Mouse (Mus musculus) cerebellum, postnatal 4 days (tissue): ENCODE measurements around the gene Sgsm1.
A peak's percentile ranks its signal among the peaks of the same experiment; 100 is the strongest.

Experiments used
- DNase-seq, 2 experiments: peaks; one replicate each; pipeline ENCODE4 v3.0.0; 2022; ENCODE audit warnings: low spot score in 2 of 2, mixed read lengths in 1 of 2

The Sgsm1 gene

GRCm38 (mm10) chr5:113323784-113324638 is 13.4 kb upstream of the Sgsm1 start:
- DNase-seq, result peak in 1 of 2 experiments; percentile 50

DNA sequence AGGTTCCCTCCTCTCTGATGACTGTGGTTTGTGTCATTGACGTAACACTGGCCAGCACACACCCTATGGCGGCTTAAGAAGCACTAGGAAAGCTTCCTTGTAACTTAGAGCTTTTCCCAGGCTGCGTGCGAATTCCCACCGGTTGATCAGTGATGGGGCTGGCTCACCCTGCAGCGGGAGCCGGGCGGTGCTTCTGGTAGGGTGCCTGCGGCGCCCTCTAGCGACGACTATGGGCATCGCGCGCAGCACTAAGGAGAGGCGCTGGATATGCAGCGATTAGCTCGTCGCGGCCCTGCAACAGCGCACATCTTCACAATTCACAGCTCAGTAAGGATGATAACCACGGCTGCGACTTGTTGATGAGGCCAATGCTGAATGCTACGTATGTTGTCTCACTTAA is 3.4 kb upstream of the Sgsm1 start:
- peak; percentile 83 to 92 for DNase-seq

DNA sequence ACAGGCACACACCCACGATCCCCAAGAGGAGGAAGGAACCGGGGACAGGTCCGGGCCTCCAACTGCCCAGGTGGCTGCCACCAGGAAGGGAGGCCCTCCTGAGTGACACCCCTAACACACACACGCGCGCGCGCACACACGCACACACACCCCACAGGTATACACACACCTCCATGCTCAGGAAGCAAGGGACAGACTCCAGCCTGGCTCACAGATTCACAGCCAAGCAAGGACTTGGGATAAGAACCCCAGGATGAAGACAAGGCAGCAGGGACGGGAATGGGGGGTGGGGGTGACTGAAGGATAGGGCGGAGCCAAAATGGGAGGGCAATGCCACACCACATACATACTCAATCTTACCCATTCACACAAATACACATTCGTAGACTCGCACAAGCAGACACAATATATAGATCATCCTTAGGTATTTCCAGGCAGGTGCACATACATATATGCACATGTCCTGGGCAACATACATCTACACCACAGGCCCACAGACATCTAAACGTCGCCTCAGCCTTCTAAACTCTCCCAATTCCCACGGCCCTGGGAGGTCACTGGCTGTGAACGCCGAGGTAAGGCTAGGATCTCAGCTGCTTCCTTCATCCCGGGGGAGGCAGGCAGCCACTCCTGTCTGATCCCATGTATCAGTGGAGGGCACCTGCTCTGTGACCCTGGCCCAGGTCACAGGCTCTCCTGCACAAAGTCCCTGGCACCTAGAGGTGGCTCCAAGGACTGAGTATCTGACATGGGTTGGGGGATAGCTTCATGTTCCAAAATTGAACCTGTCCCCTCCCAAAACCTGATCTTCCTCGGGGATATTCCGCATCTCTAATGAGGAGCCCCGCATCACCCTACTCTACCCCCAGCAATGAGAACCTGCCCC is 852 bp downstream of the Sgsm1 start:
- no peak for DNase-seq

DNA sequence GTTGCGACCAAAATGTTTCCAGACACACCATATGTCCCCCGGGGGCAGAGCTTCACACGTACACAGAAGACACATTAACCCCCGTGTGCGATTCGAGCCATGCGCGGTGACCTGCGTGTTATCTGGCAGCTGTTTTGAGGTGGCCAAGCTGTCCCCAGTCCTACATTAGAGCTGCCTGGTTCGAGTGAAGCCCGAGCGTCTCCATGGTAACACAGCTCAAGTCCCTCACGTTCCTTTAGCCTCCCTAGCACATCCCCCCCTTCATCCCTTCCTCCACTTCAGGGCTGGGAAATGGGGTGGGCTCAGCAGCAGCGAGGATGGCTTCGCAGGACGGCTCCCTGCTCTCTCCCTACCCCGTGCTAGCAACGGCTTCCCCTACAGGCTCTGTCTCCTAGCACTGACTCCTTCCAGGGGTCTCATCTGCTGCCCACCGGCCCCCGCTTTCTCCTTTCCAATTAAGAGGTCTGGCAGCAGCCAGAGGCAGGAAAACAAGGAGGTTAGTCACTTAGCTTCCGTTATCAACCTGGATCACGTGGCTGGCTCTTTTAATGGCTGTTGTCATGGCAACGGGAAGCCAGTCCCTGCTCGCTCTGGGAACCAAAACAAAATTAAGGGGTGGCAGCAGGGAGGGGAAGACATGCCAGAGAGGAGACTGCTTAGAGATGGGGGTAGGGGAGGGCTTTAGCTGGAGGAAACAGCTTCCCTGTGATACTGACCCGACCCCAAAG is 3.7 kb downstream of the Sgsm1 start:
- peak in 1 of 2 experiments; percentile 47 for DNase-seq

DNA sequence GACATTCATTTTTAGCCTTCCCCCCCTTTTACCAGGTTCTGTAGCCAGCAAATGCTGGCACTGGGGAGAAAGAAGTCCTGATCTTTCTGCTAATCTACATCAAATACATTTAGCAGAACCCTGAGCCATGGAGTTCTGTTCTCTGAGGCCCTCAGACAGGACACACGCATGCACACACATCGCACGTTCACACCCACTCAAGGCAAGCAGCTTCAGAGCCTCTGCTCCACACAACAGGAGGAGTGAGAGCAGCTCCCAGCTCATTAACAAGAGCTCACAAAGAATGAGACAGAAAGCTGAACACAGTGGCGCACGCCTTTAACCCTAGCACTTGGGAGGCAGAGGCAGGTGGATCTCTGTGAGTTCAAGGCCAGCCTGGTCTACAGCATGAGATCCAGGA is 6.1 kb downstream of the Sgsm1 start:
- no peak for DNase-seq

- DNase-seq, result no peak
Observed at GRCm38 (mm10) chr5:113301841-113302240, 8.7 kb downstream of the Sgsm1 start.

DNA sequence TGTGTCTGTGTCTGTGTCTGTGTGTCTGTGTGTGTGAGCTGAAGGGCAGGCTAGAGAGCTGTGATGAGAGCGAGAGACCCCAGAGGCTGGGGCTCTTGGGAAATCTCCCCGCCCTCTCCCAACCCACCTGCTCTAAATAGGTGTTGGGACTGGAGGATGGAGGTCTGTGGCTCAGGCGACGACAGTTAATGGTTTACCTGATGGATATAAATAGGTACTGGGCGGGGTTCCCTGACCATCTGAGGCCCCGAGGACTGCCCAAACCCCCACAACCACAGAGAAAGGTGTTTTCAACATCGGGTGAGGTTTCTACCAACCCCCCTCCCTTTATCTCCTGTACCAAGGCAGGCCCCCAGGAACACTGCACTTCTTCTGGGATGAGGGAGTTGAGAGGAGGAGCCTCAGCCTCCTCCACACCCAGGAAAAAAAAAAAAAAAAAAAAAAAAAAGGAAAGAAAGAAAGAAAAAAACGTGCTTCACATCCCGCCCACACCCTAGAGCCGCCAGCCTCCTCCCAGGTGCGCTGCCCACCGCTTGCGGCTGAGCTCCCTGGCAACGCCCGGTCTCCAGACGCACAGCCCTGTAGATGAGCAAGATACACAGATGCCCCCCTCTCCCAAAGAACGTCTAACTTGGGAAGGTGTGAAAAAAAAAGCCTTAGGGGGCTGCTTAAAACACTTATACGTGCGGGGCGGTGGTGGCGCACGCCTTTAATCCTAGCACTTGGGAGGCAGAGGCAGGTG is 10.3 kb downstream of the Sgsm1 start:
- no peak for DNase-seq

DNA sequence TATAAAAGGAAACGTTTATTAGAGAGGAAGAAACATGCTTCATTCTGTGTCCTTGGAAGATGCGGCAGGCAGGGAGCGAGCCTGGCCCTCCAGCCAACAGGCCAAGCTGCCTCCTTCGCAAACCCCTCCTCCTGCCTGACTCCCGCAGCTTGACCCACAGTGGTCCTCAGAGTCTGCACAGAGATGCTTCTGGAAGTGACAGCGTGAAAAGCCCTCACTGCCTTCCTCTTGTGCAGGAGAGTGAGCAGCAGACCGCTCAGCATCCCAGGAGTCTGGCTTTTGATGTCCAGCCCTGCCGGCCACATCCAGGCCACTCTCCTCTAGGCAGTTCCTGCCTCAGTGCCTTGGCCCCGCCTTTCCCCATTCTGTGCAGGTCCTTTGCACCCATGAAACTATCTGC is 11.2 kb downstream of the Sgsm1 start:
- no peak for DNase-seq

GRCm38 (mm10) chr5:113298826-113299225 is 11.8 kb downstream of the Sgsm1 start:
- no peak for DNase-seq

DNA sequence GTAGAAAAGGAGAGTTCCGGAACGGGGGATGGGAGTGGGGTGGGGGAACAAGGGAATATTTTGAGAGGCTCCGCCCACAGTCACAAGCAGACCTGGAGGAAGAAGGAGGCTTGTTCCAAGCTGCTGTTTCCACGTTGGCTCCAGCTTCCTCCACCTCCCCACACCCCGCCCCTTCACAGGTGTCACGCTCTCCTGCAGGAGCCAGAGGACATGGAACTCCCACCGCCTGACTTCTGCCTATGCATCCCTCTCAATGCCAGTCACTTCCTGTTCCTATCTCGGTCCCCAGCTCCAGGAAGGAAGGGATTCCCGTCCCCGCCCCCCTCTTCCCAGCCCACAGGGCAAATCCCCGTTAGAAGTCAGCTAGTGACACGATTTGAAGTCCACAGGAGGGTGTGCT is 12.5 kb downstream of the Sgsm1 start:
- DNase-seq, result no peak

DNA sequence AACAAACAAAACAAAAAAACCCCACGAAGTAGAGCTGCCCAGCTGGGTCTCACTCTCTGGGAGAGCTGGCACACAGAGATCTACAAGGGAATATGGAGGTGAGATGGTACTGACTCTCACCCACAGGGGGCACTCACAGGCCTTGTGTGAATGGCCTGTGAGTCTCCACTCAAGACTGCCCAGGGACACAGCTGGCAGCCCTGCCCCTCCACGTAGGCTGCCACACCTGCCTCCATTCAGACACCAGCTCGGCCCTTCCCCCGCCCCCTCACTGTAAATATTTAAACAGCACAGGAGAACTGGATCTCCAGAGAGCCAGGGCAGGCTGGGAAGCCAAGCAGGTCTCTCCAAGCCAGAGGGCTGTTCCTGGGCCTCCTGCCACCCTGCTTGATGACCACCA is 14.8 kb downstream of the Sgsm1 start:
- no peak for DNase-seq

DNA sequence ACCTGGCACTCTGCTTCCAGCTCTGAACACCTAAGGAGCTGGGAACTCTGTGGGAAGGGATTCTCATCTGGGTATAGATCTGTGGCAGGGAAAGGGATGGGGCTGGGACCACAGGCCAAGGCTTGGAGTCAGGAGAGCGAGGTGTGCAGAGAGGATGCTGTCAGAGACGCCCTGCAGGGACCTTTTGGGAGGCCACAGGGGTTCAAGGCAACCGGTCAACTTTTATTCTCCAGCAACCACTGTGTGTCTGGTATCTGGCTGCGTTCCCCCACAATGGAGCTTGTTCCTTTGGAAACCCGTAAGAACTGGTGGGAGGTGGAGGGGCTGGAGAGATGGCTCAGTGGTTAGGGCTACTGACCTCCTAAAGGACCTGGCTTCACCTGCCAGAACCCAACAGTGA is 16.0 kb downstream of the Sgsm1 start:
- no peak for DNase-seq

- peak in 1 of 2 experiments; percentile 44 for DNase-seq
Observed at GRCm38 (mm10) chr5:113293446-113293845, 17.1 kb downstream of the Sgsm1 start.

- no peak for DNase-seq
Observed at GRCm38 (mm10) chr5:113292832-113293231, 17.8 kb downstream of the Sgsm1 start.

DNA sequence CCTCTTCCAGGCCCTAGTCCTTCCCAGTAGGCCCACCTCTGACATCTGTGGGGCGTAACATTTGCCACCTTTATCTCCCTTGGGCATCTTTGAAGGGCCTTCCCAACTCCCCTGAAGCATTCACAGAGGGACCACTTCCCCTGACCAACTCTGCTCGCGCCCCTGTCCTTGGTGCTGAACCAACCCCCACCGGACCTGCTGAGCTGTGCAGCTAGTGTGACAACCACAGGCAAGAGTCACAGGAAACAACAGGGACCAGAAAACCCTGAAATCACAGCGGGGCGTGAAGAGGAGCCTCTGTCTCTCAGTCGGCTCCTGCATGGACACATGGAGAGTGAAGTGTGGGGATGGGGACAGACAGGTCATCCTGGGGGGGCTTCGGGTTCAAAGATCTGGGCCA is 18.4 kb downstream of the Sgsm1 start:
- no peak for DNase-seq

GRCm38 (mm10) chr5:113291125-113291524 is 19.5 kb downstream of the Sgsm1 start:
- DNase-seq, result peak in 1 of 2 experiments; percentile 30

DNA sequence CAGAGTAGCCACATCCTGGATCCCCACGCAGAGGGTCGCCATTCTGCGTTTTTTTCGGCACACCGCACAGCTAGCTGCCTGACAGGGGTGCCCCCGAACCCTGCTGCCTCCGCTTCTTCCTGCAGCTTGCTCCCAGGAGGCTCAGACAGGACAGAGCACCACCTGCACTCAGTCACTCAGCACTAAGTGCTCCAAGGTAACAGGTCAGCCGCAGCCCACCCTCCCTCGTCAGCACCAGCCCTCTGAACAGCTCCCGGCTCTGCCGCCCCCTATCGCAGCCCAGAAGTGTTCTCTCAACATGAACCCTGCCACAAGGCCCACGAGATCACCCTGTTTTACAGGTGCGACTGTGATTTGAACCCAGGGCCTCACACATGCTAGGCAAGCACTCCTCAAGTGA is 20.4 kb downstream of the Sgsm1 start:
- DNase-seq, result no peak

- no peak for DNase-seq
Observed at GRCm38 (mm10) chr5:113288490-113288889, 22.1 kb downstream of the Sgsm1 start.

- no peak for DNase-seq
Observed at GRCm38 (mm10) chr5:113287762-113288161, 22.8 kb downstream of the Sgsm1 start.

- DNase-seq, result peak; percentile 74 to 89
Observed at GRCm38 (mm10) chr5:113286591-113287520, 23.7 kb downstream of the Sgsm1 start.
